Mouse (Mus musculus) lung, adult 2 months (tissue): ENCODE data around the gene Gapvd1. TPM values are rescaled to one million over a fixed set of nuclear protein-coding genes. Genes with fewer than 3 reads are reported as not detected.

Experiments
- DNase-seq: peaks from one replicate; pipeline ENCODE4 v3.0.0; 2022
- H3K4me1 ChIP-seq: fragments of 200-500 bp; 2 replicates; pipeline ENCODE4 v1.6.1; 2011; ENCODE audit warnings: low read length; ENCODE audit not compliant: control insufficient read depth, insufficient read depth
- H3K4me3 ChIP-seq: fragments of 200-500 bp; replicated peaks from 2 replicates; pipeline ENCODE3; 2011; ENCODE audit warnings: low read depth, mild to moderate bottlenecking, control low read depth, low read length; ENCODE audit errors: extremely low read depth
- CTCF ChIP-seq: fragments of 200-500 bp; IDR thresholded peaks from 2 replicates; pipeline ENCODE4 v1.5.1; 2011; ENCODE audit warnings: mild to moderate bottlenecking, low read length, control low read depth; ENCODE audit not compliant: insufficient read depth
- POLR2A ChIP-seq: fragments of 200-500 bp; IDR thresholded peaks from 2 replicates; pipeline ENCODE4 v1.6.1; 2011; ENCODE audit warnings: low read depth, mild to moderate bottlenecking, control low read depth, low read length, borderline replicate concordance; ENCODE audit errors: extremely low read depth
- WGBS: fragments of 180-500 bp; shearing (Covaris S2); methylation state at CpG from one replicate; pipeline ENCODE4 v1.1.7; 2018; 5-methylcytosine and 5-hydroxymethylcytosine counted together
- polyA plus RNA-seq: library from polyadenylated mRNA; depleted of rRNA; stranded (reverse); fragments of >200 nt; gene quantifications from 2 replicates; pipeline ENCODE4 v1.2.3, GENCODE M21; 2012

The Gapvd1 gene
- polyA plus RNA-seq, 1 experiment: 20.3 TPM

DNA sequence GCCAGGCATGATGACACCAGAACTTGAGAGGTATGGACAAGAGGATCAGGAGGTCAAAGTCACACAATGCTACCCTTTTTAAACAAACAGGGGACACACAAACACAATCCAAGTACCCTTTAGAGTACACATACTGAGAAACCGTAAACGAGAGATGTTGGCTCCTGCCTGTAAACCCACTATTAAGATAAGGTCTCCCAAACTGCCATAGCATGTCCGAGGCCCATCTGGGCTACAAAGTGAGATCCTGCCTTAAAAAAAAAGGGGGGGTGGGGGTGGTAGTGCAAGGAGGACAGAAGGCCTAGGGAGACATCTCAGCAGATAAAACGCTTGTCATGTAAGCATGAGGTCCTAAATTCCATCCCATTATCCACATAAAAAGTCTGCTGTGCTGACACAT lies 6.6 kb downstream of the Gapvd1 start:
- Histone ChIP-seq H3K4me1 (peaks cover 2% of the 10 kb centered on the region; the same call in 1 of the 2 replicates), H3K4me3 (no peak overlapping the region)
- 56% methylated on average over 4 of the region's 4 CpGs for WGBS
- no peak for DNase-seq
- TF ChIP-seq POLR2A (no peak), CTCF (no peak)

- WGBS: 76% methylated on average over 2 of the region's 2 CpGs
These were observed 9.4 kb downstream of the Gapvd1 start for GRCm38 (mm10) chr2:34745673-34746072.

GRCm38 (mm10) chr2:34744476-34744875 lies 10.6 kb downstream of the Gapvd1 start:
- H3K4me1 ChIP-seq: peaks cover 8% of the 10 kb centered on the region; the same call in 1 of the 2 replicates
- H3K4me3 ChIP-seq: no peak overlapping the region
- no peak for DNase-seq
- TF ChIP-seq POLR2A (no peak), CTCF (no peak)
- 86% methylated on average over 8 of the region's 8 CpGs for WGBS

More at GRCm38 (mm10) chr2:34745673-34746072, 9.4 kb downstream of the Gapvd1 start:
- TF ChIP-seq POLR2A: no peak
- no peak for TF ChIP-seq CTCF
- no peak for DNase-seq
- Histone ChIP-seq H3K4me1 (peaks cover 8% of the 10 kb centered on the region; the same call in 1 of the 2 replicates), H3K4me3 (no peak overlapping the region)

DNA sequence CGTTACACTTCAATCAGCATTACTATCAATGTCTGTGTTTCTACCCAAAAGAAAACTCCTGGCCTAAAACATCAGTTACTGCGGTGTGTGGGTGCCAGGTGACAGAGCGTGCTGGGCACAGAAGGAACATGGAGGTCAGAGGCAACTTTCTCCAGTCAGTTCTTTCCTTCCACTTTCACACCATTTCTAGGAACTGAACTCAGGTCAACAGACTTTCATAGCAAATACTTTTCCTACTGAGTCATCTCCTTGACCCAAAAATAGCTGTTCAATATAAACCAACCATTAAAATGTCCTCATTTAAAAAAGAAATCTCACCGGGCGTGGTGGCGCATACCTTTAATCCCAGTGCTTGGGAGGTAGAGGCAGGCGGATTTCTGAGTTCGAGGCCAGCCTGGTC lies 12.4 kb downstream of the Gapvd1 start:
- WGBS: 60% methylated on average over 8 of the region's 8 CpGs
- DNase-seq: no peak
- peaks cover 8% of the 10 kb centered on the region; the same call in 1 of the 2 replicates for H3K4me1 ChIP-seq
- no peak for TF ChIP-seq POLR2A
- no peak overlapping the region for H3K4me3 ChIP-seq

DNA sequence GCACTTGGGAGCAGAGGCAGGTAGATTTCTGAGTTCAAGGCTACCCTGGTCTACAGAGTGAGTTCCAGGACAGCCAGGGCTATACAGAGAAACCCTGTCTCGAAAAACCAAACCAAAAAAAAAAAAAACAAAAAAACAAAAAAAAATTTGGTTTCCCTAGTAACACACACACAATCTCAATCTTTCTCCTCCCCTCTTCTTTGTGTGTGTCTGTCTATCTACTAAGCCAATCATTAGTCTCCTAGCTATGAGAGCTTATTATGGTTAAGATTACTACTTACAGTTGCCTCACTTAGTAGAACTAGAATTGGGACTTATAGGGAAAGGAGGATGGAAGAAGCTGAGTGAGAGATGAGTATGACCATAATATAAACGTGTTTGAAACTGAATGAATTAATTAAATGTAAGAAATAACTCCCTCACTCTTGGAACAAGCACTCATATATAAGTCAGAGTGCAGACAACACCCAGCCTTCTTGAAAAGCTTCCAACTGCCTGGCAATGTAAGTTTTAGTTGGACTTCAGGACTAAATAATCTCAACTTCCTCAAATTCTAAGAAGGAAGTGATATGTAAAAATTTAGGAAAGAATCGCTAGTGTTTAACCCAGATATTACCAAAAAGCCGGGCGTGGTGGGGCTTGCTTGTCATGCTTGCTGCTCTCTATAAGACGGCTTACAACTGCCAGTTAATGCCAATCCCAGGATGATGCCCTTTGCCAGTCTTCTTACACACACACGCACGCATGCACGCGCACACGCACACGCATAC lies 13.5 kb downstream of the Gapvd1 start:
- TF ChIP-seq CTCF (no peak), POLR2A (no peak)
- H3K4me3 ChIP-seq: no peak overlapping the region
- peaks cover 8% of the 10 kb centered on the region; the same call in 1 of the 2 replicates for H3K4me1 ChIP-seq
- WGBS: 81% methylated on average over 12 of the region's 12 CpGs
- DNase-seq: no peak

- H3K4me1 ChIP-seq: peaks cover 8% of the 10 kb centered on the region; the same call in 1 of the 2 replicates
- no peak for DNase-seq
- WGBS: 74% methylated on average over 1 of the region's 1 CpGs
- H3K4me3 ChIP-seq: no peak overlapping the region
- no peak for TF ChIP-seq CTCF
- TF ChIP-seq POLR2A: no peak
These were observed 15.2 kb downstream of the Gapvd1 start for GRCm38 (mm10) chr2:34739684-34740391.

- WGBS: 29% methylated on average over 1 of the region's 1 CpGs
- no peak for DNase-seq
These were observed 17.1 kb downstream of the Gapvd1 start for GRCm38 (mm10) chr2:34737911-34738310.

DNA sequence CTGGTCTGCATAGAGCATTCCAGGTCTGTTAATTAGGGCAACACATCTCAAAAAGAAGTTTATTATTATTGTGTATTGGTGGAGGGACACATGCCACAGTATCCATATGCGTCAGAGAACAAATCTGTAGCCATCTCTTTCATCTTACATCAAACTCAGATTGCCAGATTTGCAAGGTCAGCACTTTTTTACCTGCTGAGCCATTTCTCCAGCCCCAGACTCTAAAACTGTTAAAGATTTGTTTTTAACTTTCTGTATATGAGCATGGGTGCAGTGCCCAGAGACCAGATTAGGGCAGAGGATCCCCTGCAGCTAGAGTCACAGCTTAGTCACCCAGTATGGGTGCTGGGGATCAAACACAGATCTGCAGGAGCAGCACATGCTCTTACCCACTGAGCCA lies 18.4 kb downstream of the Gapvd1 start:
- WGBS: 72% methylated on average over 1 of the region's 1 CpGs
- TF ChIP-seq CTCF (no peak), POLR2A (no peak)
- no peak for DNase-seq
- Histone ChIP-seq H3K4me3 (no peak overlapping the region), H3K4me1 (peaks cover 2% of the 10 kb centered on the region; the same call in 1 of the 2 replicates)

More at GRCm38 (mm10) chr2:34737911-34738310, 17.1 kb downstream of the Gapvd1 start:
- peaks cover 6% of the 10 kb centered on the region; the same call in 1 of the 2 replicates for H3K4me1 ChIP-seq
- TF ChIP-seq CTCF (no peak), POLR2A (no peak)
- H3K4me3 ChIP-seq: no peak overlapping the region

- WGBS: 76% methylated on average over 8 of the region's 8 CpGs
- Histone ChIP-seq H3K4me3 (no peak overlapping the region), H3K4me1 (no peaks in the 10 kb centered on the region)
- TF ChIP-seq CTCF (no peak), POLR2A (no peak)
- DNase-seq: no peak
These were observed 27.8 kb downstream of the Gapvd1 start for GRCm38 (mm10) chr2:34727045-34727728.
